In genomic region chr12:84101493-84101845, GRCm38 (mm10) we compare ENCODE assay signal across 9 mouse cellular contexts. TPM values are rescaled to one million over a fixed set of nuclear protein-coding genes. Genes with fewer than 3 reads are reported as not detected.
DNase-seq lines count a peak whose midpoint lies in the region; ATAC-seq and TF ChIP-seq lines count a peak whose summit lies in the region.
"Had no signal": no experiment of that assay in that cellular context is flagged by ENCODE, and none has a peak within 500 bp of the region (broad histone marks: within the 10 kb centered on the region; RNA-seq: fewer than 3 reads in every experiment).

No protein-coding gene starts in this region.

- no peak for DNase-seq in heart, postnatal 4 days
- peak; percentile 55 for DNase-seq in MEL (ENCODE audit: low read depth, low spot score)
- DNase-seq in liver, embryonic 13.5 days, result no peak
- DNase-seq in layer of hippocampus, postnatal 36 days, result no peak
- no peak for DNase-seq in cerebellum, postnatal 36 days
- no peak for DNase-seq in left cerebral cortex, postnatal 25 days (ENCODE audit: low spot score in 2 of 2)

- H3K9me3 ChIP-seq in heart, embryonic 13.5 days, result no peaks in the 10 kb centered on the region
- no peaks in the 10 kb centered on the region for H3K9me3 ChIP-seq in MEL (replicated peaks; ENCODE audit: insufficient read depth, low read length)
- H3K9me3 ChIP-seq in forebrain, embryonic 13.5 days (replicated peaks), result no peaks in the 10 kb centered on the region
- no peaks in the 10 kb centered on the region for H3K9me3 ChIP-seq in liver, embryonic 13.5 days (replicated peaks)

- no peaks in the 10 kb centered on the region for H3K36me3 ChIP-seq in heart, embryonic 13.5 days
- H3K36me3 ChIP-seq in MEL (ENCODE audit: control insufficient read depth in 1 of 2, insufficient read depth in 2 of 2, low read length in 2 of 2), result peaks cover 0 to 19% of the 10 kb centered on the region in 2 experiments; a peak in 2 of 4 replicates
- no peaks in the 10 kb centered on the region for H3K36me3 ChIP-seq in forebrain, embryonic 13.5 days (ENCODE audit: poor library complexity, severe bottlenecking)
- no peaks in the 10 kb centered on the region for H3K36me3 ChIP-seq in liver, embryonic 13.5 days

- no peak for TF ChIP-seq CTCF in MEL (IDR thresholded peaks at IDR 0.05 in 2 of 3, conservative IDR thresholded peaks at IDR 0.05 in 1 of 3; ENCODE audit: control insufficient read depth in 1 of 3, insufficient read depth in 1 of 3, low read depth in 2 of 3, low read length in 3 of 3, poor library complexity in 1 of 3, severe bottlenecking in 1 of 3)

- 51% methylated on average over 2 of the region's 2 CpGs for WGBS in heart, embryonic 13.5 days
- WGBS in forebrain, embryonic 13.5 days, result 59% methylated on average over 2 of the region's 2 CpGs
- 39% methylated on average over 2 of the region's 2 CpGs for WGBS in liver, embryonic 13.5 days (ENCODE audit: insufficient replicate concordance)

- peaks cover 2% of the 10 kb centered on the region; the same call in 1 of the 2 replicates for H3K79me2 ChIP-seq in MEL (ENCODE audit: control insufficient read depth, insufficient read depth, low read length, poor library complexity)

- peak overlapping the region; percentile 81 for H3K9ac ChIP-seq in heart, embryonic 13.5 days
- peak overlapping the region; percentile 85 for H3K9ac ChIP-seq in MEL (ENCODE audit: control insufficient read depth, low read depth, low read length, poor library complexity, severe bottlenecking)
- H3K9ac ChIP-seq in forebrain, embryonic 13.5 days, result no peak overlapping the region
- peak overlapping the region; percentile 70 for H3K9ac ChIP-seq in liver, embryonic 13.5 days

- H3K4me1 ChIP-seq in heart, embryonic 13.5 days, result no peaks in the 10 kb centered on the region
- peaks cover 6 to 10% of the 10 kb centered on the region in 2 experiments for H3K4me1 ChIP-seq in MEL (ENCODE audit: control insufficient read depth in 1 of 2, insufficient read depth in 2 of 2, low read length in 2 of 2)
- peaks cover 4% of the 10 kb centered on the region; the same call in 1 of the 2 replicates for H3K4me1 ChIP-seq in forebrain, embryonic 13.5 days
- peaks cover 14% of the 10 kb centered on the region; the same call in 1 of the 2 replicates for H3K4me1 ChIP-seq in liver, embryonic 13.5 days (replicated peaks)

- no peaks in the 10 kb centered on the region for H3K27me3 ChIP-seq in heart, embryonic 13.5 days (replicated peaks)
- H3K27me3 ChIP-seq in MEL (ENCODE audit: control insufficient read depth in 1 of 2, insufficient read depth in 2 of 2, low read length in 2 of 2), result no peaks in the 10 kb centered on the region
- H3K27me3 ChIP-seq in forebrain, embryonic 13.5 days, result no peaks in the 10 kb centered on the region
- no peaks in the 10 kb centered on the region for H3K27me3 ChIP-seq in liver, embryonic 13.5 days

- ATAC-seq in heart, embryonic 13.5 days (ENCODE audit: extremely low read depth, insufficient number of reproducible peaks, low FRiP score, low TSS enrichment), result no peak
- no peak for ATAC-seq in forebrain, embryonic 13.5 days
- no peak for ATAC-seq in liver, embryonic 13.5 days (ENCODE audit: low read depth)

- peak overlapping the region; percentile 61 for H3K4me3 ChIP-seq in heart, embryonic 13.5 days
- H3K4me3 ChIP-seq in MEL (ENCODE audit: control insufficient read depth in 1 of 2, insufficient read depth in 1 of 2, low read depth in 2 of 2, low read length in 2 of 2), result peak overlapping the region; percentile 68 to 80
- H3K4me3 ChIP-seq in forebrain, embryonic 13.5 days, result peak overlapping the region; percentile 54
- H3K4me3 ChIP-seq in liver, embryonic 13.5 days (replicated peaks), result peak overlapping the region; percentile 64

- no peak for TF ChIP-seq RAD21 in MEL (IDR thresholded peaks at IDR 0.05; ENCODE audit: low read depth, low read length)

- TF ChIP-seq POLR2A in MEL (IDR thresholded peaks at IDR 0.05; ENCODE audit: control insufficient read depth in 1 of 2, insufficient read depth in 1 of 2, low read depth in 1 of 2, low read length in 2 of 2, poor library complexity in 1 of 2), result no peak

- H3K4me2 ChIP-seq in heart, embryonic 13.5 days, result peak overlapping the region; percentile 79
- H3K4me2 ChIP-seq in forebrain, embryonic 13.5 days, result peak overlapping the region; percentile 78
- peak overlapping the region; percentile 85 for H3K4me2 ChIP-seq in liver, embryonic 13.5 days

- H3K27ac ChIP-seq in heart, embryonic 13.5 days (replicated peaks), result no peak overlapping the region
- H3K27ac ChIP-seq in MEL (ENCODE audit: control insufficient read depth, low read depth, low read length), result 0 out of 2 replicates have a peak overlapping the region, but pooled peaks have one; percentile 4
- H3K27ac ChIP-seq in forebrain, embryonic 13.5 days, result no peak overlapping the region
- H3K27ac ChIP-seq in liver, embryonic 13.5 days, result no peak overlapping the region

- TF ChIP-seq EP300 in MEL (IDR thresholded peaks at IDR 0.05; ENCODE audit: low read depth in 1 of 2, low read length in 2 of 2), result no peak

- intact Hi-C loops in left cerebral cortex, postnatal 25 days (cut with DNase I), result no loop called here

TF ChIP-seq in MEL, 35 proteins besides CTCF, POLR2A, EP300 and RAD21 (continues in another document):
- TF ChIP-seq ZMIZ1 (IDR thresholded peaks at IDR 0.05; ENCODE audit: low read depth, low read length), result no peak
- no peak for TF ChIP-seq MAX (IDR thresholded peaks at IDR 0.05; ENCODE audit: low read length)
- no peak for TF ChIP-seq BHLHE40 (IDR thresholded peaks at IDR 0.05; ENCODE audit: borderline replicate concordance, low read depth, low read length)
- TF ChIP-seq NELFE (IDR thresholded peaks at IDR 0.05; ENCODE audit: low read depth, low read length), result no peak
- TF ChIP-seq MYB (IDR thresholded peaks at IDR 0.05; ENCODE audit: low read depth, low read length), result no peak
- TF ChIP-seq NRF1 (IDR thresholded peaks at IDR 0.05; ENCODE audit: insufficient read depth, low read depth, low read length, poor library complexity, severe bottlenecking), result no peak
- TF ChIP-seq SMC3 (IDR thresholded peaks at IDR 0.05; ENCODE audit: low read depth, low read length), result no peak
- TF ChIP-seq CHD2 (IDR thresholded peaks at IDR 0.05; ENCODE audit: low read length), result no peak
- no peak for TF ChIP-seq E2F4 (IDR thresholded peaks at IDR 0.05; ENCODE audit: borderline replicate concordance, low read depth, low read length)

RNA-seq across cellular contexts. Expression of gene Acot6, which starts 1.0 kb away (rescaled TPM):
- polyA plus RNA-seq in heart, embryonic 13.5 days (2015; fragmentation: Nextera tagmentation; extraction: Ambion mirVana), result 0.71 and 0.74 TPM in 2 replicates
- total RNA-seq in heart, postnatal 4 days (2021), result 1 to 10 TPM; 2.9 to 3.4 TPM
- total RNA-seq in MEL (2012; rRNA removed), result 2.7 and 3.2 TPM in 2 replicates
- polyA plus RNA-seq in MEL (2012; ENCODE audit: insufficient read depth in 1 of 2, insufficient read length in 2 of 2, low read depth in 1 of 2, low replicate concordance in 2 of 2, missing spikeins in 1 of 2), result 1 to 10 TPM in 1 of 2 experiments, not detected in 1; 3.3 TPM
- 0.84 and 0.99 TPM in 2 replicates for polyA plus RNA-seq in forebrain, embryonic 13.5 days (2015; fragmentation: Nextera tagmentation; extraction: Ambion mirVana)
- 0.40 and 0.51 TPM in 2 replicates for polyA plus RNA-seq in liver, embryonic 13.5 days (2015; fragmentation: Nextera tagmentation; extraction: Ambion mirVana)
- total RNA-seq in layer of hippocampus, postnatal 36 days (2021), result 1 to 10 TPM; 4.6 to 5.0 TPM
- 1 to 10 TPM; 3.7 to 3.9 TPM for total RNA-seq in left cerebral cortex, postnatal 25 days (2021)

RNA-seq across cellular contexts. Expression of gene Dnal1, which starts 12.7 kb away (rescaled TPM):
- 2.2 and 2.6 TPM in 2 replicates for polyA plus RNA-seq in heart, embryonic 13.5 days (2015; fragmentation: Nextera tagmentation; extraction: Ambion mirVana)
- 10 to 100 TPM in 1 of 2 experiments, 1 to 10 TPM in 1; 9.2 to 12.3 TPM for total RNA-seq in heart, postnatal 4 days (2021)
- total RNA-seq in MEL (2012; rRNA removed), result 0.98 and 1.3 TPM in 2 replicates
- 1 to 10 TPM in 1 of 2 experiments, not detected in 1; 1.7 TPM for polyA plus RNA-seq in MEL (2012; ENCODE audit: insufficient read depth in 1 of 2, insufficient read length in 2 of 2, low read depth in 1 of 2, low replicate concordance in 2 of 2, missing spikeins in 1 of 2)
- 9.2 and 11.0 TPM in 2 replicates for polyA plus RNA-seq in forebrain, embryonic 13.5 days (2015; fragmentation: Nextera tagmentation; extraction: Ambion mirVana)
- 0.23 and 0.27 TPM in 2 replicates for polyA plus RNA-seq in liver, embryonic 13.5 days (2015; fragmentation: Nextera tagmentation; extraction: Ambion mirVana)
- total RNA-seq in layer of hippocampus, postnatal 36 days (2021), result 100 to 1,000 TPM; 104 to 112 TPM
- 100 to 1,000 TPM; 104 to 108 TPM for total RNA-seq in left cerebral cortex, postnatal 25 days (2021)

RNA-seq across cellular contexts. Expression of gene Acot5, which starts 32.3 kb away (rescaled TPM):
- polyA plus RNA-seq in heart, embryonic 13.5 days (2015; fragmentation: Nextera tagmentation; extraction: Ambion mirVana), result 0.14 TPM in 1 of 2 replicates, not detected in the other
- total RNA-seq in heart, postnatal 4 days (2021), result under 1 TPM in 1 of 2 experiments, not detected in 1; 0.21 TPM
- total RNA-seq in MEL (2012; rRNA removed), result not detected in 2 replicates
- polyA plus RNA-seq in MEL (2012; ENCODE audit: insufficient read depth in 1 of 2, insufficient read length in 2 of 2, low read depth in 1 of 2, low replicate concordance in 2 of 2, missing spikeins in 1 of 2), result not detected
- polyA plus RNA-seq in forebrain, embryonic 13.5 days (2015; fragmentation: Nextera tagmentation; extraction: Ambion mirVana), result not detected in 2 replicates
- not detected in 2 replicates for polyA plus RNA-seq in liver, embryonic 13.5 days (2015; fragmentation: Nextera tagmentation; extraction: Ambion mirVana)
- 1 to 10 TPM; 7.9 to 9.1 TPM for total RNA-seq in layer of hippocampus, postnatal 36 days (2021)
- total RNA-seq in left cerebral cortex, postnatal 25 days (2021), result 1 to 10 TPM; 5.1 to 7.0 TPM
- total RNA-seq: ES-E14 had no signal

RNA-seq across cellular contexts. Expression of gene Pnma1, which starts 46.8 kb away (rescaled TPM):
- 0.48 and 0.65 TPM in 2 replicates for polyA plus RNA-seq in heart, embryonic 13.5 days (2015; fragmentation: Nextera tagmentation; extraction: Ambion mirVana)
- total RNA-seq in heart, postnatal 4 days (2021), result under 1 TPM; 0.54 to 0.62 TPM
- 0.10 and 0.31 TPM in 2 replicates for total RNA-seq in MEL (2012; rRNA removed)
- polyA plus RNA-seq in MEL (2012; ENCODE audit: insufficient read depth in 1 of 2, insufficient read length in 2 of 2, low read depth in 1 of 2, low replicate concordance in 2 of 2, missing spikeins in 1 of 2), result under 1 TPM in 1 of 2 experiments, not detected in 1; 0.46 TPM
- polyA plus RNA-seq in forebrain, embryonic 13.5 days (2015; fragmentation: Nextera tagmentation; extraction: Ambion mirVana), result 3.6 and 4.3 TPM in 2 replicates
- 0.14 TPM in 1 of 2 replicates, not detected in the other for polyA plus RNA-seq in liver, embryonic 13.5 days (2015; fragmentation: Nextera tagmentation; extraction: Ambion mirVana)
- 1 to 10 TPM; 2.3 to 2.8 TPM for total RNA-seq in layer of hippocampus, postnatal 36 days (2021)
- 1 to 10 TPM; 4.9 to 5.2 TPM for total RNA-seq in left cerebral cortex, postnatal 25 days (2021)

RNA-seq across cellular contexts. Expression of gene Acot3, which starts 49.5 kb away (rescaled TPM):
- 0.20 and 0.52 TPM in 2 replicates for polyA plus RNA-seq in heart, embryonic 13.5 days (2015; fragmentation: Nextera tagmentation; extraction: Ambion mirVana)
- 1 to 10 TPM; 2.2 to 2.5 TPM for total RNA-seq in heart, postnatal 4 days (2021)
- not detected in 2 replicates for total RNA-seq in MEL (2012; rRNA removed)
- polyA plus RNA-seq in MEL (2012; ENCODE audit: insufficient read depth in 1 of 2, insufficient read length in 2 of 2, low read depth in 1 of 2, low replicate concordance in 2 of 2, missing spikeins in 1 of 2), result not detected
- 0.70 and 0.79 TPM in 2 replicates for polyA plus RNA-seq in forebrain, embryonic 13.5 days (2015; fragmentation: Nextera tagmentation; extraction: Ambion mirVana)
- polyA plus RNA-seq in liver, embryonic 13.5 days (2015; fragmentation: Nextera tagmentation; extraction: Ambion mirVana), result 4.2 and 4.7 TPM in 2 replicates
- total RNA-seq in layer of hippocampus, postnatal 36 days (2021), result 1 to 10 TPM; 2.1 TPM
- total RNA-seq in left cerebral cortex, postnatal 25 days (2021), result 1 to 10 TPM; 1.5 to 3.0 TPM

Comparison
In these comparisons a context has a peak if more than half of its experiments do, and no peak if none do; other contexts are left out.
1. RNA of gene Dnal1, which starts 12.7 kb away (total RNA-seq): 104 to 112 TPM in layer of hippocampus, postnatal 36 days and 104 to 108 TPM in left cerebral cortex, postnatal 25 days; 9.2 to 12.3 TPM in heart, postnatal 4 days and 0.98 to 1.3 TPM in MEL; every median in the first group is over 4 times any median in the second.
2. Peak in every context shown above with its lines, with median percentiles within 50 percentile points of each other: H3K4me2 ChIP-seq and H3K4me3 ChIP-seq.